Mouse (Mus musculus) hindbrain, embryonic 10.5 days (tissue): ENCODE measurements around the gene Olfr33. TPM values are rescaled to one million over a fixed set of nuclear protein-coding genes. Genes with fewer than 3 reads are reported as not detected.

Experiments used
- DNase-seq: peaks from one replicate; pipeline ENCODE4 v3.0.0-alpha.2; 2017; ENCODE audit warnings: low spot score
- H3K27ac ChIP-seq: fragments of 300-500 bp; sonication (generic); 2 replicates; pipeline ENCODE4 v1.5.1; 2016; ENCODE audit warnings: mild to moderate bottlenecking, moderate library complexity
- H3K27me3 ChIP-seq: fragments of 300-500 bp; sonication (generic); 2 replicates; pipeline ENCODE4 v1.6.1; 2016; ENCODE audit warnings: mild to moderate bottlenecking; ENCODE audit not compliant: poor library complexity, insufficient read depth, severe bottlenecking
- H3K36me3 ChIP-seq: fragments of 300-500 bp; sonication (generic); 2 replicates; pipeline ENCODE4 v1.6.1; 2016; ENCODE audit warnings: mild to moderate bottlenecking, moderate library complexity
- H3K4me1 ChIP-seq: fragments of 300-500 bp; sonication (generic); replicated peaks from 2 replicates; pipeline ENCODE4 v1.6.1; 2016; ENCODE audit warnings: mild to moderate bottlenecking
- H3K4me3 ChIP-seq: fragments of 300-500 bp; sonication (generic); 2 replicates; pipeline ENCODE4 v1.5.1; 2016; ENCODE audit warnings: mild to moderate bottlenecking, moderate library complexity
- H3K9me3 ChIP-seq: fragments of 300-500 bp; sonication (generic); 2 replicates; pipeline ENCODE4 v1.6.1; 2016; ENCODE audit warnings: mild to moderate bottlenecking, moderate library complexity
- WGBS: fragments of 180-500 bp; shearing (Covaris S2); methylation state at CpG from one replicate; pipeline ENCODE4 v1.1.7; 2016; 5-methylcytosine and 5-hydroxymethylcytosine counted together
- polyA plus RNA-seq: library from polyadenylated mRNA; unstranded; fragments of >200 nt; fragmentation: Nextera tagmentation; extraction: Ambion mirVana; gene quantifications from 2 replicates; pipeline ENCODE4 v1.2.1, GENCODE M21; 2016

Gene Olfr33
- polyA plus RNA-seq, 1 experiment from 2014 or later, result not detected

GRCm38 (mm10) chr7:102664599-102664998, 54.3 kb downstream of the Olfr33 start, which contains the start of gene Olfr556:
Gene Olfr556 (plus strand): TSS chr7:102664899.
- Histone ChIP-seq H3K27ac (no peak within 1 kb of the TSS), H3K4me3 (no peak within 1 kb of the TSS), H3K9me3 (no peaks in the 10 kb centered on the region), H3K36me3 (no peaks in the 10 kb centered on the region), H3K27me3 (no peaks in the 10 kb centered on the region), H3K4me1 (no peaks in the 10 kb centered on the region)
- no peak for DNase-seq
- 63% methylated on average over 3 of the region's 3 CpGs for WGBS

Other genes with a start within 250 kb of the Olfr33 start
- gene Olfr543, start 237.4 kb downstream of the Olfr33 start, polyA plus RNA-seq, result 0.40 and 0.67 TPM in 2 replicates
- gene Olfr544, start 230.8 kb downstream of the Olfr33 start, polyA plus RNA-seq, result 0.06 and 0.10 TPM in 2 replicates
- gene Olfr545, start 219.5 kb downstream of the Olfr33 start, polyA plus RNA-seq, result 0.11 and 0.29 TPM in 2 replicates
- gene Olfr547, start 184.3 kb downstream of the Olfr33 start, polyA plus RNA-seq, result not detected in 2 replicates
- gene Olfr548-ps1, start 178.2 kb downstream of the Olfr33 start, polyA plus RNA-seq, result not detected in 2 replicates
- gene Olfr549, start 169.2 kb downstream of the Olfr33 start, polyA plus RNA-seq, result not detected in 2 replicates
- gene Trim21, start 153.6 kb downstream of the Olfr33 start, polyA plus RNA-seq, result 0.37 and 0.42 TPM in 2 replicates
- not detected in 2 replicates for gene Olfr550, start 147.6 kb downstream of the Olfr33 start, polyA plus RNA-seq
- not detected in 2 replicates for gene Olfr551, start 127.2 kb downstream of the Olfr33 start, polyA plus RNA-seq
- gene Olfr552, start 121.3 kb downstream of the Olfr33 start, polyA plus RNA-seq, result not detected in 2 replicates
- not detected in 2 replicates for gene Olfr553, start 100.9 kb downstream of the Olfr33 start, polyA plus RNA-seq
- gene Olfr554, start 80.6 kb downstream of the Olfr33 start, polyA plus RNA-seq, result not detected in 2 replicates
- gene Olfr555, start 60.2 kb downstream of the Olfr33 start, polyA plus RNA-seq, result not detected in 2 replicates
- not detected in 2 replicates for gene Olfr556, start 54.2 kb downstream of the Olfr33 start, polyA plus RNA-seq
- gene Trim68, start 31.7 kb downstream of the Olfr33 start, polyA plus RNA-seq, result 9.6 and 9.9 TPM in 2 replicates
- gene Olfr557, start 23.2 kb downstream of the Olfr33 start, polyA plus RNA-seq, result not detected in 2 replicates
- gene Olfr558, start 16.9 kb downstream of the Olfr33 start, polyA plus RNA-seq, result 0.06 and 0.10 TPM in 2 replicates
- not detected in 2 replicates for gene Olfr559, start 8.4 kb upstream of the Olfr33 start, polyA plus RNA-seq
- gene Olfr560, start 40.3 kb upstream of the Olfr33 start, polyA plus RNA-seq, result not detected in 2 replicates
- gene Olfr78, start 40.4 kb upstream of the Olfr33 start, polyA plus RNA-seq, result 0.07 TPM in 1 of 2 replicates, not detected in the other
- gene Olfr561, start 52.2 kb upstream of the Olfr33 start, polyA plus RNA-seq, result 0.24 TPM in 1 of 2 replicates, not detected in the other
- not detected in 2 replicates for gene Olfr564, start 84.4 kb upstream of the Olfr33 start, polyA plus RNA-seq
- gene Olfr566, start 139.7 kb upstream of the Olfr33 start, polyA plus RNA-seq, result not detected in 2 replicates
- not detected in 2 replicates for gene Olfr568, start 158.1 kb upstream of the Olfr33 start, polyA plus RNA-seq
- gene Olfr569, start 171.8 kb upstream of the Olfr33 start, polyA plus RNA-seq, result not detected in 2 replicates
- gene Olfr570, start 175.5 kb upstream of the Olfr33 start, polyA plus RNA-seq, result not detected in 2 replicates
- 0.03 TPM in 1 of 2 replicates, not detected in the other for gene Olfr571, start 198.5 kb upstream of the Olfr33 start, polyA plus RNA-seq
- gene Olfr572, start 205.3 kb upstream of the Olfr33 start, polyA plus RNA-seq, result not detected in 2 replicates
- not detected in 2 replicates for gene Olfr573-ps1, start 223.5 kb upstream of the Olfr33 start, polyA plus RNA-seq
- gene Olfr574, start 229.4 kb upstream of the Olfr33 start, polyA plus RNA-seq, result not detected in 2 replicates
- gene Olfr575, start 239.7 kb upstream of the Olfr33 start, polyA plus RNA-seq, result not detected in 2 replicates
- not detected in 2 replicates for gene Olfr576, start 243.6 kb upstream of the Olfr33 start, polyA plus RNA-seq